Mouse (Mus musculus): ENCODE data around the gene Trim37.
"Not testable (repeated sequence)": the region's sequence is repeated elsewhere in the genome, so short reads cannot be mapped to it uniquely, and the experiment has no call there.

The Trim37 gene

GRCm38 (mm10) chr11:87233377-87233776 lies 106.5 kb downstream of the Trim37 start:
- DNase-seq (ENCODE audit: low spot score), result no peak

GRCm38 (mm10) chr11:87234743-87235485 lies 108.0 kb downstream of the Trim37 start:
- DNase-seq (ENCODE audit: low spot score), result no peak

GRCm38 (mm10) chr11:87235486-87235872 lies 108.6 kb downstream of the Trim37 start:
- DNase-seq (ENCODE audit: low spot score), result no peak

- DNase-seq (ENCODE audit: low spot score), result no peak
These were observed 112.1 kb downstream of the Trim37 start for GRCm38 (mm10) chr11:87238891-87239530.

GRCm38 (mm10) chr11:87240141-87240832 lies 113.4 kb downstream of the Trim37 start:
- DNase-seq (ENCODE audit: low spot score), result no peak

- no peak for DNase-seq (ENCODE audit: low spot score)
These were observed 113.9 kb downstream of the Trim37 start for GRCm38 (mm10) chr11:87240833-87241215.

GRCm38 (mm10) chr11:87241256-87241655 lies 114.4 kb downstream of the Trim37 start:
- no peak for DNase-seq (ENCODE audit: low spot score)

- DNase-seq (ENCODE audit: low spot score), result no peak
These were observed 118.4 kb downstream of the Trim37 start for GRCm38 (mm10) chr11:87245171-87245840.

GRCm38 (mm10) chr11:87246107-87246651 lies 119.3 kb downstream of the Trim37 start:
- no peak for DNase-seq (ENCODE audit: low spot score)

GRCm38 (mm10) chr11:87246724-87247493 lies 120.0 kb downstream of the Trim37 start:
- DNase-seq (ENCODE audit: low spot score), result no peak

GRCm38 (mm10) chr11:87247494-87247866 lies 120.6 kb downstream of the Trim37 start:
- no peak for DNase-seq (ENCODE audit: low spot score)

GRCm38 (mm10) chr11:87250132-87250531 lies 123.3 kb downstream of the Trim37 start:
- no peak for DNase-seq (ENCODE audit: low spot score)

- no peak for DNase-seq (ENCODE audit: low spot score)
These were observed 126.4 kb downstream of the Trim37 start for GRCm38 (mm10) chr11:87253294-87253693.

- no peak for DNase-seq (ENCODE audit: low spot score)
These were observed 127.3 kb downstream of the Trim37 start for GRCm38 (mm10) chr11:87254149-87254548.

- DNase-seq (ENCODE audit: low spot score), result no peak
These were observed 130.4 kb downstream of the Trim37 start for GRCm38 (mm10) chr11:87257282-87257681.

GRCm38 (mm10) chr11:87259792-87260191 lies 132.9 kb downstream of the Trim37 start:
- no peak for DNase-seq (ENCODE audit: low spot score)

GRCm38 (mm10) chr11:87261705-87262104 lies 134.8 kb downstream of the Trim37 start:
- DNase-seq (ENCODE audit: low spot score), result not testable (repeated sequence)

GRCm38 (mm10) chr11:87263946-87264345 lies 137.1 kb downstream of the Trim37 start:
- no peak for DNase-seq (ENCODE audit: low spot score)

- no peak for DNase-seq (ENCODE audit: low spot score)
These were observed 139.4 kb downstream of the Trim37 start for GRCm38 (mm10) chr11:87266246-87266645.

- DNase-seq (ENCODE audit: low spot score), result no peak
These were observed 141.9 kb downstream of the Trim37 start for GRCm38 (mm10) chr11:87268803-87269202.
